Mouse (Mus musculus) midbrain, embryonic 14.5 days (tissue): Measurements from ENCODE around the gene Zfp354c. TPM values are rescaled to one million over a fixed set of nuclear protein-coding genes. Genes with fewer than 3 reads are reported as not detected.
A peak's percentile ranks its signal among the peaks of the same experiment; 100 is the strongest.

Experiments
- ATAC-seq: fragments of 200-750 bp; cut with Nextera tagmentation; 2 replicates; pipeline ENCODE4 v1.8.0; 2017; ENCODE audit warnings: moderate number of reproducible peaks, moderate library complexity; ENCODE audit not compliant: low FRiP score, low TSS enrichment
- DNase-seq: peaks from one replicate; pipeline ENCODE4 v3.0.0-alpha.2; 2015
- H3K27ac ChIP-seq: fragments of 300-500 bp; sonication (generic); replicated peaks from 2 replicates; pipeline ENCODE4 v1.5.1; 2014; ENCODE audit warnings: mild to moderate bottlenecking, low read depth, low read length, moderate library complexity
- H3K27me3 ChIP-seq: fragments of 300-500 bp; sonication (generic); 2 replicates; pipeline ENCODE4 v1.6.1; 2014; ENCODE audit warnings: low read length, control low read depth, mixed read lengths; ENCODE audit not compliant: control insufficient read depth, insufficient read depth
- H3K36me3 ChIP-seq: fragments of 300-500 bp; sonication (generic); 2 replicates; pipeline ENCODE4 v1.6.1; 2014; ENCODE audit warnings: low read length, control low read depth; ENCODE audit not compliant: control insufficient read depth, insufficient read depth
- H3K4me1 ChIP-seq: fragments of 300-500 bp; sonication (generic); 2 replicates; pipeline ENCODE4 v1.6.1; 2014; ENCODE audit warnings: mild to moderate bottlenecking, antibody characterized with exemption, low read length, control low read depth; ENCODE audit not compliant: control insufficient read depth, insufficient read depth
- H3K4me2 ChIP-seq: fragments of 300-500 bp; sonication (generic); 2 replicates; pipeline ENCODE4 v1.6.1; 2014; ENCODE audit warnings: mild to moderate bottlenecking, low read length, moderate library complexity
- H3K4me3 ChIP-seq: fragments of 300-500 bp; sonication (generic); replicated peaks from 2 replicates; pipeline ENCODE4 v1.5.1; 2014; ENCODE audit warnings: low read depth, low read length
- H3K9ac ChIP-seq: fragments of 300-500 bp; sonication (generic); replicated peaks from 2 replicates; pipeline ENCODE4 v1.6.1; 2014; ENCODE audit warnings: mild to moderate bottlenecking, low read length, moderate library complexity
- H3K9me3 ChIP-seq: fragments of 300-500 bp; sonication (generic); 2 replicates; pipeline ENCODE4 v1.6.1; 2016; ENCODE audit warnings: low read length, control low read depth, mixed read lengths; ENCODE audit not compliant: control insufficient read depth
- WGBS: fragments of 180-500 bp; shearing (Covaris S2); extraction: QIAGEN DNeasy Blood & Tissue Kit; methylation state at CpG from one replicate; pipeline ENCODE4 v1.1.7; 2014; 5-methylcytosine and 5-hydroxymethylcytosine counted together
- polyA plus RNA-seq: library from polyadenylated mRNA; unstranded; fragments of >200 nt; fragmentation: Nextera tagmentation; extraction: Ambion mirVana; gene quantifications from 2 replicates; pipeline ENCODE4 v1.2.1, GENCODE M21; 2014

Gene Zfp354c
- polyA plus RNA-seq, 1 experiment from 2014 or later, result 83.5 TPM

DNA sequence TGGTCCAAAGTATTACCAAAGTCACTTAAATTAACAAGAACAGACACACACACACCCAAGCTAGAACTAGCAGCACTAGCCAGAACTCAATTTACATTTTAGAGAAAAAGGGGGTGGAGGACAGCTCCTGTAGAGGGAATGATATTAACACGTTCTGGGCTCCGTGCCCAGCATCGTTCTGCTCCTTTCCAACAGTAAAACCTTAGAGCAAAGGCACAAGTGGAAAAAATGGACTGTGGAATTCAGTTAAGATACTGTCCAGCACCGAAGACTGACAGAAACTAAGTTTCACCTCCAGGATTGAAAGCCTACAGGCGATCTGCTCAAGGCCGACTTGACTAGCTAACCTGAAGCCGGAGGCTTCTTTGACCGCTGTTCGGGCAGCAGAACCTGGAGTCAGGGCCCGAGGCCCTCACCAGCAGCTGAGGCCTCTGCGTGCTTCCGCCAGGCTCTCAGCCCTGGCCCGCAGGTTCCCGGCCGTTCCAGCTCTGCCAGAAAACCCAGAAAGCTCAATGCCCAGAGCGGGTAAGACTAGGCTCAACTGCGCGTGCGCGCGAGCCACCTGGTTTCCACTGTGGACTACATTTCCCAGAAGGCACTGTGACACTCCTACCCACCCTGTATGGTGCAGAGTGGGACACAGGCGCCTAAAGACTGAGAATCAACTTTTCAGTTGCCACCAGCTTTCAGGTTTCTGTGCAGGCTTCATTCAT lies 13.7 kb upstream of the Zfp354c start, which contains the start of gene Zfp879:
Gene Zfp879 (minus strand): TSS at position 530 of the 713 bp plus-strand sequence.
- peak within 1 kb of the TSS; percentile 69 for H3K4me2 ChIP-seq
- ATAC-seq (peak; percentile 93), DNase-seq (peak; percentile 98)
- no peaks in the 10 kb centered on the region for H3K36me3 ChIP-seq
- WGBS, result 25% methylated on average over 22 of the region's 22 CpGs
- H3K9me3 ChIP-seq, result no peaks in the 10 kb centered on the region
- peak within 1 kb of the TSS; percentile 68 for H3K9ac ChIP-seq
- H3K27me3 ChIP-seq, result no peaks in the 10 kb centered on the region
- H3K4me3 ChIP-seq, result peak within 1 kb of the TSS; percentile 40
- H3K4me1 ChIP-seq, result peaks cover 7% of the 10 kb centered on the region
- peak within 1 kb of the TSS; percentile 70 for H3K27ac ChIP-seq

DNA sequence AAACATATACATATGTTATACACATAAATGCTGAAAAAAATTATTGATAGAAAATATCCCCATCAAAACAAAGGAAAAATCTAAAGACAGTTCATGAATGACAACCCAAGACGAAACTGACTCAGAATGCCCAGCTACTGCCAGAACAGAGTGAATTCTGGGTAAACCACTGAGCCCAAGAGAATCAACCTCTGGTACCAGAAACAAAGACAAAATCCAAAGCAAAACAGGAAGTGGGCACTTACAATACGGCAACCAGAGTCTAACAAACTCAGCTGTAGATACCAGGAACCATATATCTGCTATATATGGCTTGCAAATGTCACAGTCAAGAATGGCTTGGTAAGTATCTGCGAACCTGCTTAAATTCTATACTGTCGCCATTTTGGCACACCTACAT lies 8.2 kb upstream of the Zfp354c start:
- Histone ChIP-seq H3K9me3 (peaks cover 15% of the 10 kb centered on the region; the same call in 1 of the 2 replicates), H3K4me3 (no peak overlapping the region), H3K4me2 (no peak overlapping the region), H3K27me3 (no peaks in the 10 kb centered on the region), H3K4me1 (peaks cover 3% of the 10 kb centered on the region), H3K27ac (no peak overlapping the region), H3K9ac (no peak overlapping the region), H3K36me3 (peaks cover 10% of the 10 kb centered on the region; the same call in 1 of the 2 replicates)
- WGBS, result 92% methylated on average over 4 of the region's 4 CpGs
- no peak for DNase-seq
- ATAC-seq, result no peak

DNA sequence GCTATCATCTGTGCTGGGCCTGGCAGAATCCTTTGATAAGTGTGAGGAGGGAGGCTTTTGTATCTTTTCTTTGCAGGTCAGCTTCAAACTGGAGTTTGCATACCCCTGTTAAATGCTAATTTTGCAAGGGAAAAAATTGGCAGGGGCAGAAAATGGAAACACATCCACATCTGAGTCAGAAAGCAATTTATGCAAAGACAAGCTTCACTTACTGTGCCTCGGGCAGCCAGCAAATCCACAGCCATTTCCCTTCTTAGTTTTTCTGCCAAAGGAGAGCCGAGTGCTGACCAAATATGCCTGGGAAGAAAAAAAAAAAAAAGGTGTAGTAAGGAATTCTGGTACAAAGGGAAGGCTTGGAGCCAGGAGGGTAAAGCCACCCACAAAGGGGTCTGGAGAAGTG lies 1.3 kb downstream of the Zfp354c start:
- Histone ChIP-seq H3K9ac (peak overlapping the region; percentile 92), H3K4me2 (peak overlapping the region; percentile 87), H3K4me3 (peak overlapping the region; percentile 87), H3K27me3 (no peaks in the 10 kb centered on the region), H3K36me3 (peaks cover 42% of the 10 kb centered on the region), H3K9me3 (no peaks in the 10 kb centered on the region), H3K4me1 (peaks cover 11% of the 10 kb centered on the region; the same call in 1 of the 2 replicates), H3K27ac (no peak overlapping the region)
- WGBS, result 48% methylated on average over 2 of the region's 2 CpGs
- DNase-seq, result no peak
- ATAC-seq, result no peak

DNA sequence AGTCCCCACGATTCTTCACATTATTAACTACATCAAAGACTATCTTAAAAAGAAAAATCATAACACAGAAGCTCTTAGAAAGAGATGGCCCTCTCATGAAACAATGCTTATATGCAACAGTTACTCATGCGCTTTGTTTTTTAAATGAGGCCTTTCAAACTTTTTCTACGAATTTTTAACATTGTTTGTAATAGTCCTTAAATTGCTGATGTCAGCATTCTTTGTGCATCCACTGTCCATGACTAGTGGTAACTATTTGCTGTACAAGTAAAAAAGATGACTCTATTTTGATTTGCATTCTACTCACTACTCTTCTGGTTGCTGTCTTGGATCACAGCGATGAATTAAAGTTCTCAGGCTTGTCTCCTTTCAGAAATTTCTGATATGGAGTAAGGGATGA lies 13.3 kb downstream of the Zfp354c start:
- Histone ChIP-seq H3K4me3 (no peak overlapping the region), H3K36me3 (peaks cover 94% of the 10 kb centered on the region), H3K4me1 (no peaks in the 10 kb centered on the region), H3K4me2 (no peak overlapping the region), H3K27ac (no peak overlapping the region), H3K27me3 (no peaks in the 10 kb centered on the region), H3K9me3 (peaks cover 66% of the 10 kb centered on the region), H3K9ac (no peak overlapping the region)
- WGBS, result 98% methylated on average over 4 of the region's 4 CpGs
- DNase-seq, result no peak
- ATAC-seq, result no peak

DNA sequence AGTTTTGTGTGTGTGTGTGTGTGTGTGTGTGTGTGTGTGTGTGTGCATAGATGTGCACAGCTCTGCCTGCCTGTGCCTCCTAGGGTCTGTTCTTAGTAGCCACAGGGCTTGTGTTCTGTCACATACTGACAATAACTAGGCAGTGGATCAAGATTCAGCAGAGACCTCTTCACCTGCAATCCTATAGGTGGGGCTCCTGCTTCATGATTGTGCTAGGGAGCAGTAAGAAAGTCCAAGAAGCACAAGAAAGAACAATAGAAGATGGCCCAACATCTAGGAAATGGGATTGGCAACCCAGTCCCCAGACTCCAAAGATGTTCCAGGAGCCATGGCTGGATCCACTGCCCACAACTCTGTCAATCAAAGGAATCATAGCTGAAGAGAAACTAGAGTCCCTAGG lies 28.7 kb downstream of the Zfp354c start:
- Histone ChIP-seq H3K4me3 (no peak overlapping the region), H3K27me3 (no peaks in the 10 kb centered on the region), H3K9me3 (no peaks in the 10 kb centered on the region), H3K4me2 (no peak overlapping the region), H3K9ac (no peak overlapping the region), H3K4me1 (no peaks in the 10 kb centered on the region), H3K36me3 (no peaks in the 10 kb centered on the region), H3K27ac (no peak overlapping the region)
- DNase-seq (no peak), ATAC-seq (no peak)

DNA sequence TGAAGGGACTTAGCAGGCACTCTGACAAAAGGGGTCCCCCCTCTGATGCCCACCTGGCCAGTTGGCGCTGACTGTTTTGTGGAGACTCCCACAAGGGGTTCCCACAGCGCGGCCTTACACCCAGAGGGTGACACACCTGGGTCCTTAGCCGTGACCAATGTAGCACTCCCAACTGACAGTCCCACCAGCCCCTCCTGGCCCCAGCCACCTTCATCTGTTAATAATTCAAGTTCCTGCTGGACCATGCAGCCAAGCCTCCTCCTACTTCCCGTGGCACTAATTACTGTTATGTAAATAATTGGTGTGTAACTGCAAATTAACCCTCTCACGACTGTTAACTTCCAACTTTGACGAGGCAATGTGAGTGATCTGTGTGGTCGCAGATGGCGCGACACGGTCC lies 29.9 kb downstream of the Zfp354c start:
- Histone ChIP-seq H3K4me2 (no peak overlapping the region), H3K4me3 (no peak overlapping the region), H3K9ac (no peak overlapping the region), H3K27me3 (no peaks in the 10 kb centered on the region), H3K4me1 (no peaks in the 10 kb centered on the region), H3K36me3 (no peaks in the 10 kb centered on the region), H3K27ac (no peak overlapping the region), H3K9me3 (no peaks in the 10 kb centered on the region)
- DNase-seq (no peak), ATAC-seq (no peak)
- WGBS, result 82% methylated on average over 11 of the region's 11 CpGs

DNA sequence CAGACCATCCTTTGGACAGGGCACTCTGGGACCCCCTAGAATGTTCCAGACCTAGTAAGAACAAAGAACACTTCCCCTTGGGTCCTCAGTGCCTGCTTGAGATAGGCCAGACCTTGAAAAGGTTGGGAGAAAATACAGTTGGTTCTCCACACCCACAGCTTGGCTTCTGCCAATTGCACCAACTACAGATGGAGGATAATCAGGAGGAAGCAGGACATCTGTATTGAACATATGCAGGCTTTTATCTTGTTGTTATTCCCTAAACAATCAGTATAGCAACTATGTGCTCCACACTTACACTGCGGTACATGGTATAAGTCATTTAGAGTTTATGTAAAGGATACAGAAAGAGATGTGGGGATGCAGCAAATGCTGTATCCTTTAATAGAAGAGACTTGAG lies 56.5 kb downstream of the Zfp354c start:
- H3K4me3 ChIP-seq, result no peak overlapping the region
- no peak overlapping the region for H3K4me2 ChIP-seq
- H3K36me3 ChIP-seq, result no peaks in the 10 kb centered on the region
- DNase-seq, result no peak
- H3K27me3 ChIP-seq, result no peaks in the 10 kb centered on the region
- H3K4me1 ChIP-seq, result 0 out of 2 replicates have a peak, but pooled peaks cover 3% of the 10 kb centered on the region
- ATAC-seq, result no peak
- no peaks in the 10 kb centered on the region for H3K9me3 ChIP-seq
- WGBS, result 96% methylated on average over 1 of the region's 1 CpGs
- H3K9ac ChIP-seq, result no peak overlapping the region
- H3K27ac ChIP-seq, result no peak overlapping the region

DNA sequence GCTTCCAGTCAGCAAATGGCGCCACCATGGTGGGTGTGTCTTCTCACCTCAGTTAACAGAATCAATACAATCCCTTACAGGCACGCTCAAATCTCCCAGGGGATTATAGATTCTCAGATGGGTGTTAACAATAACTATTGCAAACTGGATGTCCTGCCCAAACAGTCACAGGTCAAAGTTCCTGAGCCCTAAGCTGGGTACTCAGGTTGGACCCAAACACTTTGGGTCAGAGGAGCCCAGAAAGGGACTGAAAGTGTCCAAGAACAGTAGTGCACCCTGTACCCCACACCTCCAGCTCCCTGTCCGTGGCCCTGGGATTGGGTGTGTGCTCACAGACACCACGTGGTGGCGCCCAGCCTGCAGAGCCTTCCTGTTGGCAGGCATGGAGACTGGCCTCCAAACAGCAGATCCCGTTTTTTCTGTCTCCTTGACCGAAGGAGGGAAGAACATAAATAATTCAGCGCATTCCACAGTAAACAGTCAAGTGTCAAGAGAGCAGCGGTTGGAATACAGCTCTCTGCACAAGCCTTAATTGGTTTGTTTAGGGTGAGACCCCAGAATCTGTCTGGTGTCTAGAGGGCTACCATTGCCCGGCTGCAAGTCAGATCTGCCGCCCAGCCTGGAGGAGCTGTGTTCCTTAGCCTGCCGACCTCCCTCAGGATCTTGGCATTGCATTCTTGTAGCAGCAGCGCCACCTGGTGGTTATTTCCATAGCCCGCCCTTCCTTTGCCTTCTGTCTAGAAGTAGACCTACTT lies 58.4 kb downstream of the Zfp354c start:
- Histone ChIP-seq H3K27ac (0 out of 2 replicates have a peak overlapping the region, but pooled peaks have one; percentile 10), H3K4me2 (peak overlapping the region; percentile 55), H3K9ac (no peak overlapping the region), H3K36me3 (no peaks in the 10 kb centered on the region), H3K27me3 (no peaks in the 10 kb centered on the region), H3K4me3 (peak overlapping the region; percentile 26), H3K9me3 (no peaks in the 10 kb centered on the region), H3K4me1 (0 out of 2 replicates have a peak, but pooled peaks cover 3% of the 10 kb centered on the region)
- ATAC-seq (peak; percentile 84), DNase-seq (peak; percentile 95)
- WGBS, result 11% methylated on average over 14 of the region's 14 CpGs
